Mouse (Mus musculus): ENCODE measurements around the gene Foxp1. TPM values are rescaled to one million over a fixed set of nuclear protein-coding genes. Genes with fewer than 3 reads are reported as not detected.

Gene Foxp1
- polyA plus RNA-seq, 1 experiment, result 17.7 TPM

GRCm38 (mm10) chr6:98938348-98938747 lies 584.2 kb downstream of the Foxp1 start:
- no peak overlapping the region for H3K4me2 ChIP-seq (ENCODE audit: low read depth)
- no peak overlapping the region for H3K4me3 ChIP-seq
- peaks cover 49% of the 10 kb centered on the region for H3K36me3 ChIP-seq (ENCODE audit: control insufficient read depth, insufficient read depth)
- H3ac ChIP-seq (ENCODE audit: control insufficient read depth, insufficient read length), result no peak overlapping the region
- H3K27me3 ChIP-seq (ENCODE audit: control insufficient read depth, insufficient read depth, insufficient read length), result no peaks in the 10 kb centered on the region
- H3K79me2 ChIP-seq (ENCODE audit: control insufficient read depth, insufficient read depth), result no peaks in the 10 kb centered on the region
- TF ChIP-seq MYOG (IDR thresholded peaks at IDR 0.05; ENCODE audit: control insufficient read depth in 1 of 3, insufficient read depth in 1 of 3, insufficient read length in 2 of 3, low read depth in 2 of 3), result no peak
- no peak for TF ChIP-seq MYOD1 (IDR thresholded peaks at IDR 0.05; ENCODE audit: control insufficient read depth in 1 of 3, insufficient read length in 2 of 3, low read depth in 2 of 3)
- no peak for TF ChIP-seq TCF12 (IDR thresholded peaks at IDR 0.05; ENCODE audit: insufficient read depth, poor library complexity, severe bottlenecking)
- TF ChIP-seq POLR2AphosphoS2 (IDR thresholded peaks at IDR 0.05; ENCODE audit: insufficient read length, low read depth), result no peak
- TF ChIP-seq REST (IDR thresholded peaks at IDR 0.05; ENCODE audit: insufficient read depth, insufficient read length), result no peak
- no peak for TF ChIP-seq MAX (IDR thresholded peaks at IDR 0.05; ENCODE audit: low read depth)
- no peak for TF ChIP-seq USF1 (IDR thresholded peaks at IDR 0.05; ENCODE audit: low read depth)
- no peak for TF ChIP-seq TCF3 (IDR thresholded peaks at IDR 0.05; ENCODE audit: insufficient read length, low read depth)

- no peak overlapping the region for H3K4me3 ChIP-seq
- TF ChIP-seq MYOG (IDR thresholded peaks at IDR 0.05; ENCODE audit: control insufficient read depth in 1 of 3, insufficient read depth in 1 of 3, insufficient read length in 2 of 3, low read depth in 2 of 3) (no peak), POLR2AphosphoS2 (IDR thresholded peaks at IDR 0.05; ENCODE audit: insufficient read length, low read depth) (no peak), REST (IDR thresholded peaks at IDR 0.05; ENCODE audit: insufficient read depth, insufficient read length) (no peak), SRF (IDR thresholded peaks at IDR 0.05; ENCODE audit: control insufficient read depth, insufficient read length, low read depth) (no peak), USF1 (IDR thresholded peaks at IDR 0.05; ENCODE audit: low read depth) (no peak), TCF12 (IDR thresholded peaks at IDR 0.05; ENCODE audit: insufficient read depth, poor library complexity, severe bottlenecking) (no peak), MAX (IDR thresholded peaks at IDR 0.05; ENCODE audit: low read depth) (no peak)
- H3K27me3 ChIP-seq (ENCODE audit: control insufficient read depth, insufficient read depth, insufficient read length), result no peaks in the 10 kb centered on the region
- peaks cover 42% of the 10 kb centered on the region for H3K36me3 ChIP-seq (ENCODE audit: control insufficient read depth, insufficient read depth)
- H3K4me2 ChIP-seq (ENCODE audit: low read depth), result no peak overlapping the region
- no peaks in the 10 kb centered on the region for H3K79me2 ChIP-seq (ENCODE audit: control insufficient read depth, insufficient read depth)
- no peak overlapping the region for H3ac ChIP-seq (ENCODE audit: control insufficient read depth, insufficient read length)
Observed at GRCm38 (mm10) chr6:98937513-98937912, 585.0 kb downstream of the Foxp1 start.

DNA sequence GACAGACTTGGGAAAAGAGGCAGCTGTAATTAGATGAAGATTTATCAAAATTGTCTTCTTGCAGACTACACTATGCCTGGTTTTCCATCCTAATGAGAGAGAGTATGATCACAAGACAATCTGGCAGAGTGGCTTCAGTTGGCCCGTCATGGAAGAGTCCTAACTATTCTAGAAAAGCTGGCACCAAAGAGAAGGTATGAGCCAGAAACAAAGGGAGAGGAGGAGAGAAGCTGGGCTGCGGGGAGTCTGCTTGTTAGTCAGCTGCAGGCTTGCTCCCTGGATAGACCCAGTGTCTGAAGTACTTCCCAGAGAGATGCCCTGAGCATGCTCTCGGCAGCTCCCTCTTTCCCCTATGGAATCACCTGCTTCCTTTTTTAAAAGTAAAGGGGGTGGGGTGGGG lies 586.1 kb downstream of the Foxp1 start:
- Histone ChIP-seq H3K4me3 (no peak overlapping the region), H3K27me3 (ENCODE audit: control insufficient read depth, insufficient read depth, insufficient read length) (no peaks in the 10 kb centered on the region)
- no peak for TF ChIP-seq MYOD1 (IDR thresholded peaks at IDR 0.05; ENCODE audit: control insufficient read depth in 1 of 3, insufficient read length in 2 of 3, low read depth in 2 of 3)
- TF ChIP-seq TCF12 (IDR thresholded peaks at IDR 0.05; ENCODE audit: insufficient read depth, poor library complexity, severe bottlenecking), result no peak
- TF ChIP-seq REST (IDR thresholded peaks at IDR 0.05; ENCODE audit: insufficient read depth, insufficient read length), result no peak
- TF ChIP-seq E2F4 (IDR thresholded peaks at IDR 0.05; ENCODE audit: insufficient read depth), result no peak
- no peak for TF ChIP-seq TCF3 (IDR thresholded peaks at IDR 0.05; ENCODE audit: insufficient read length, low read depth)
- TF ChIP-seq POLR2A (IDR thresholded peaks at IDR 0.05; ENCODE audit: insufficient read length, low read depth), result no peak
- TF ChIP-seq CEBPB (IDR thresholded peaks at IDR 0.05; ENCODE audit: insufficient read depth, poor library complexity, severe bottlenecking), result no peak
- TF ChIP-seq MYOG (IDR thresholded peaks at IDR 0.05; ENCODE audit: control insufficient read depth in 1 of 3, insufficient read depth in 1 of 3, insufficient read length in 2 of 3, low read depth in 2 of 3), result no peak

DNA sequence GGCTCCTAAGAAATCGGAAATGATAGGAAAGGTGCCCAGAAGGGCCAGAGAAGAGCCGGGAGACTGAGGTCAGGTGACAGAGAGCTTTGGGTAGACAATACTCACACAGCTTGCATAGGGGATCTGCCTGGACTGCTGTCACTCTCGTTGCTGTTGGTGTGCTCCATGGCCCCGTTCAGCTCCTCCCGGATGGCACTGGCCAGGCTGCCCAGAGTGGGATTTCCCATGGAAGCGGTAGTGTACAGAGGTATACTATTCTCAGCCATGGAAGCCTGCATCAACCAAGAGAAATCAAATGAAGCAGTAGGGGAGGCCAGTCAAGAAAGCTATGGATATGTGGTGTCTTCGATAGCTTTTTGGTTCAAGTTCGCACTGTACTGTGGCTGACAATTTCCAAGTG lies 587.4 kb downstream of the Foxp1 start:
- H3ac ChIP-seq (ENCODE audit: control insufficient read depth, insufficient read length), result no peak overlapping the region
- no peak overlapping the region for H3K4me2 ChIP-seq (ENCODE audit: low read depth)
- no peaks in the 10 kb centered on the region for H3K27me3 ChIP-seq (ENCODE audit: control insufficient read depth, insufficient read depth, insufficient read length)
- H3K36me3 ChIP-seq (ENCODE audit: control insufficient read depth, insufficient read depth), result peaks cover 43% of the 10 kb centered on the region
- H3K79me2 ChIP-seq (ENCODE audit: control insufficient read depth, insufficient read depth), result no peaks in the 10 kb centered on the region
- H3K4me3 ChIP-seq, result no peak overlapping the region
- no peak for TF ChIP-seq REST (IDR thresholded peaks at IDR 0.05; ENCODE audit: insufficient read depth, insufficient read length)
- no peak for TF ChIP-seq CEBPB (IDR thresholded peaks at IDR 0.05; ENCODE audit: insufficient read depth, poor library complexity, severe bottlenecking)
- TF ChIP-seq USF1 (IDR thresholded peaks at IDR 0.05; ENCODE audit: low read depth), result no peak
- TF ChIP-seq POLR2A (IDR thresholded peaks at IDR 0.05; ENCODE audit: insufficient read length, low read depth), result no peak
- no peak for TF ChIP-seq SRF (IDR thresholded peaks at IDR 0.05; ENCODE audit: control insufficient read depth, insufficient read length, low read depth)
- no peak for TF ChIP-seq MYOD1 (IDR thresholded peaks at IDR 0.05; ENCODE audit: control insufficient read depth in 1 of 3, insufficient read length in 2 of 3, low read depth in 2 of 3)
- no peak for TF ChIP-seq MYOG (IDR thresholded peaks at IDR 0.05; ENCODE audit: control insufficient read depth in 1 of 3, insufficient read depth in 1 of 3, insufficient read length in 2 of 3, low read depth in 2 of 3)
- TF ChIP-seq MAX (IDR thresholded peaks at IDR 0.05; ENCODE audit: low read depth), result no peak
- TF ChIP-seq E2F4 (IDR thresholded peaks at IDR 0.05; ENCODE audit: insufficient read depth), result no peak
- TF ChIP-seq TCF12 (IDR thresholded peaks at IDR 0.05; ENCODE audit: insufficient read depth, poor library complexity, severe bottlenecking), result no peak
- TF ChIP-seq TCF3 (IDR thresholded peaks at IDR 0.05; ENCODE audit: insufficient read length, low read depth), result no peak
- no peak for TF ChIP-seq POLR2AphosphoS2 (IDR thresholded peaks at IDR 0.05; ENCODE audit: insufficient read length, low read depth)

More for the DNA sequence above, 586.1 kb downstream of the Foxp1 start:
- Histone ChIP-seq H3K4me2 (ENCODE audit: low read depth) (no peak overlapping the region), H3K36me3 (ENCODE audit: control insufficient read depth, insufficient read depth) (peaks cover 43% of the 10 kb centered on the region), H3ac (ENCODE audit: control insufficient read depth, insufficient read length) (no peak overlapping the region), H3K79me2 (ENCODE audit: control insufficient read depth, insufficient read depth) (no peaks in the 10 kb centered on the region)

- H3K79me2 ChIP-seq (ENCODE audit: control insufficient read depth, insufficient read depth), result no peaks in the 10 kb centered on the region
Observed at GRCm38 (mm10) chr6:98934381-98934780, 588.1 kb downstream of the Foxp1 start.

More at GRCm38 (mm10) chr6:98934381-98934780, 588.1 kb downstream of the Foxp1 start:
- Histone ChIP-seq H3K27me3 (ENCODE audit: control insufficient read depth, insufficient read depth, insufficient read length) (no peaks in the 10 kb centered on the region), H3K36me3 (ENCODE audit: control insufficient read depth, insufficient read depth) (peaks cover 43% of the 10 kb centered on the region), H3ac (ENCODE audit: control insufficient read depth, insufficient read length) (no peak overlapping the region), H3K4me2 (ENCODE audit: low read depth) (no peak overlapping the region), H3K4me3 (no peak overlapping the region)
- TF ChIP-seq POLR2A (IDR thresholded peaks at IDR 0.05; ENCODE audit: insufficient read length, low read depth) (no peak), POLR2AphosphoS2 (IDR thresholded peaks at IDR 0.05; ENCODE audit: insufficient read length, low read depth) (no peak), TCF3 (IDR thresholded peaks at IDR 0.05; ENCODE audit: insufficient read length, low read depth) (no peak), SRF (IDR thresholded peaks at IDR 0.05; ENCODE audit: control insufficient read depth, insufficient read length, low read depth) (no peak), USF1 (IDR thresholded peaks at IDR 0.05; ENCODE audit: low read depth) (no peak), TCF12 (IDR thresholded peaks at IDR 0.05; ENCODE audit: insufficient read depth, poor library complexity, severe bottlenecking) (no peak), REST (IDR thresholded peaks at IDR 0.05; ENCODE audit: insufficient read depth, insufficient read length) (no peak), E2F4 (IDR thresholded peaks at IDR 0.05; ENCODE audit: insufficient read depth) (no peak), MYOD1 (IDR thresholded peaks at IDR 0.05; ENCODE audit: control insufficient read depth in 1 of 3, insufficient read length in 2 of 3, low read depth in 2 of 3) (no peak), MYOG (IDR thresholded peaks at IDR 0.05; ENCODE audit: control insufficient read depth in 1 of 3, insufficient read depth in 1 of 3, insufficient read length in 2 of 3, low read depth in 2 of 3) (no peak)
